Mouse (Mus musculus): ENCODE measurements around the gene Irf2bp2.
A peak's percentile ranks its signal among the peaks of the same experiment; 100 is the strongest.
"Not testable (repeated sequence)": the region's sequence is repeated elsewhere in the genome, so short reads cannot be mapped to it uniquely, and the experiment has no call there.

The Irf2bp2 gene

DNA sequence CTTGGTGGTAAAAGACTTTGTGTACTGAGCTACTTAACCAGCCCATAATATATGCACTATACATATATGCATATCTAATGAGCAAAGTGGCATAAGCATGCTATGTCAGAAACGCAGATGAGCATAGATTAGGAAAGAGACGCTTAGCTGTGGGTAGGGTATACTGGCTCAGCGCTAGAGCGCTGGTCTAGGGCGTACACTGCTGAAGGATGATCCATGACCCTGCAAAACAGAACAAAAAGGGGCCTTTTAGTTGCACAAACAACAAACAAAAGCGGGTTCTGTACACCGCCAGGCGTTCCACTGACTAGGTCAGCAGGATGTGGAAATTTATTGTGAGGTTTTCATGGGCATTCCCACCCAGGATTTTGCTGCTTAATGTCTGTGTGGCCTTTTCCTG is 8.9 kb upstream of the Irf2bp2 start:
- DNase-seq (ENCODE audit: low spot score) = no peak

DNA sequence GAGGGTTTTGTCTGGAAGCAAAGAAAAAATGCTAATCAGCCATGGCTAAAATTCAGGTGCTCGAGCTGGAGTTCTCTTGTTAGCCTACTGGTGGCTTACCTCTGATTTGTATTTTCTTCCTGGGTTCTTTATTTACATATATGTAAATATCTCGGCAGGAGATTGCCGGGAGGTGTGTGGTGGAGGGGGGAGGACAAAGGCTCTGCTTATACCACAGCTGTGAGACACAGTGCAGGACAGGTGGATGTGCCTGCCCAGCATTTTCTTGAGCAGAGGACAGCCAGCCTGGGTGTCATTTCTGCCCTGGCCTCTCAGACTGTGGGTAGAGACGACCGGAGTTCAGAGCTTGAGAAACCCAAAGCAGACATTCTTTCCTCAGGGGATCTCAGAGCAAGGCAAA is 7.5 kb upstream of the Irf2bp2 start:
- DNase-seq (ENCODE audit: low spot score) = no peak

- DNase-seq (ENCODE audit: low spot score) = no peak
Measured at GRCm38 (mm10) chr8:126600816-126601243, 7.0 kb upstream of the Irf2bp2 start.

- not testable (repeated sequence) for DNase-seq (ENCODE audit: low spot score)
Measured at GRCm38 (mm10) chr8:126600388-126600787, 6.6 kb upstream of the Irf2bp2 start.

DNA sequence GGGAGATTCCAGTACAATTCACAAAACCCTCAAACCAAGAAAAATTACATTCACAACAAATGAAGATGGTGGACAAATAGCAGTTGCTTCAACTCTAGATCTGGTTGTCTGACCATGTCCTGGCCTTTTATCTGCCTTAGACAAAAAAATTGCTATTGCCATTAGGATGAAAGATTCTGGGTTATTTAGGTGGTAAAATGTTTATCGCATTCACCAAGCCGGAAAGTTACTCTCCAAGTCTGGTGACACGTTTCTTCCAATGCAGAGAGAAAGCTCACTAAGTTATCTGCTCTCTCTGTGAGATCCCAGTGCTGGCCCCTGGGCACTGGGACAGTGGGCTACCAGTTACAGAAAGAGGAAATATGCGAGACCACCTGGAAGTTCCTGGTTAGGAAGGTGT is 5.5 kb upstream of the Irf2bp2 start:
- DNase-seq (ENCODE audit: low spot score) = no peak

- DNase-seq (ENCODE audit: low spot score) = no peak
Measured at GRCm38 (mm10) chr8:126598218-126598617, 4.4 kb upstream of the Irf2bp2 start.

- DNase-seq (ENCODE audit: low spot score) = no peak
Measured at GRCm38 (mm10) chr8:126596721-126597120, 2.9 kb upstream of the Irf2bp2 start.

DNA sequence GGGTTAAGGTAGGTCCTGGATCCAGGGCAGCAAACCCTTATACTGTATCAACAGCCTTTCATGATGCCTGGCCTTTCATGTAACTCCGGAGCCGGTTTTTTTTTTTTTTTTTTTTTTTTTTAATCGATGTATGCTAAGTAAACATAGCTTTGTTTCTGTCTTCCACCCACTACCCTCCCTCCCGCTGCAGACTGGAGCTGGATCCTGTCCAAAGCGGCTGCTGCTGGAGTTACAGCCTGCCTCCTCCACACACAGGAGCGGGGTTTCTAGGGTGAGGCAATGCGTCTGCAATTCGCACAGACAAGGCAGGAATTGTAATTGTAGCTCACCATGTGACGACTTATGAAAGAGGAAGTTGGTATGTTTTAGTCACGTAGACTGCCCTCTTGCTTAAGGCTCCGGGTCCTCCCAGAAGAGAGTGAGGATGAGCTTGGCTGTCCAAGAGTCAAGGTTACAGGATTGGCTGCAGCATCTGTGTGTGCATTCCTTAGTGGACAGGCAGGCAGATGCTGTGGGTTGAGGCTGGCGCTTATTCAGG is 2.4 kb upstream of the Irf2bp2 start:
- peak; percentile 90 for DNase-seq (ENCODE audit: low spot score)

- DNase-seq (ENCODE audit: low spot score) = peak; percentile 53
Measured at GRCm38 (mm10) chr8:126595204-126596061, 1.6 kb upstream of the Irf2bp2 start.

DNA sequence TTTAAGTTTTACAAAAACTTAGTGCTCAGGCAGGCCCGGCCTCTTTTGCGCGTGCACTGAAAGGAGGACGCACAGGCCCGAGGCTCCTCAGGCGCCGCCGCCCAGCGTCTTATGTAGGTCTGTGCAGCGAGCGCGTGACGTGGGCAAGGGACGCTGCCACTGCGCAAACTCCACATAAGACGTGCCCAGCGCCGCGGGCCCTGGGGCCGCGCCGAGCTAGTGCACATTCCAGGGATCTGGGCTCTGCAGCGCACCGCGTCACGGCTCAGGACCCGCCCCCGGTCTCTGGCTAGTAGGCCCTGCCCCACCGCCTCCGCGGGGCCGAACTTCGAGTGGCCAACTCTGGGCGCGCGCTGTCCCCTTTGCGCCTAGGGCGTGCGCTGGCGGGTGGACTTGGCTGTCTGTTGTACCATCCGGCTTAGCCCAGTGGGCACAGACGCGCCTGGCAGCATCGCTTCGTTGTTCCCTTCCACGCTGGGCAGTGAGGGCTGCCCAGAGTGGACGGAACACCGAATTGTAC is 755 bp upstream of the Irf2bp2 start:
- DNase-seq (ENCODE audit: low spot score) = peak; percentile 99

DNA sequence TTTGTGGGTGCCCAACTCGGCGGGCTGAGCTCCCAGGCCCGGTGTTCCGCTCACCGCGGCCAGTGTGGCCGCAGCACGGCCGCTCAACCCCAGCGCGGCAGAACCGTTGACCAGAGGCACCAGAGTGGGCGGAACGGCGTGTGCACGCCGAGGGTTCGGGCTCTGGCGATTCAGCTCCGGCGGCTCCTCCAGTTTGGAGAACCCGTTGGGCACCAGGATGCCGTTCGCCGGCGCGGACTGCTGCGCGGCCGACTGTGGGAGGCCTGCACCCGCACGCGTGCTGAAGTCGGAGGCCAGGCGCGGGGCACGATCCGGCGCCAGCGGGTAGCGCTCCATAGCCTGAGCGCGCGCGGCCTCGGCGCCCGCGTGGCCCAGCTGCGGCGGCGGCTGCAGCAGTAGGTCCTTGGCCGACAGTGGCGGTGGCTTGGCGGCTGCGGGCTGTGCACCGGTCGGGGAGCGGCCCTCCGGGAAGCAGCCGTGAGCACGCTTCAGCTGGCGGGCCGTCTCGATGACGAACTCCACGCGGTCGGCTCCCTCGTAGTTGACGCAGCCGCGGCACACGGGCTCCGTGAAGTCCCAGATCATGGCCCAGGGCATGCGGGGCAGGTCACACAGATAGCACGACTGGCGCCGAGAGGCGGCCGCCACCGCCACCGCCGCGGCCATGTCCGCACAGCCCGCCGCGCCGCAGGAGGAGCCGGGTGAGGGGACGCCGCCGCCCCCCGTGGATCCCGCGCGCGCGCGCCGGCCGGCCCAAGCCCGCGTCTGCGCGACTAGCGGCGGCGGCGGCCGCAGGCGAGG is 815 bp downstream of the Irf2bp2 start:
- DNase-seq (ENCODE audit: low spot score) = no peak

DNA sequence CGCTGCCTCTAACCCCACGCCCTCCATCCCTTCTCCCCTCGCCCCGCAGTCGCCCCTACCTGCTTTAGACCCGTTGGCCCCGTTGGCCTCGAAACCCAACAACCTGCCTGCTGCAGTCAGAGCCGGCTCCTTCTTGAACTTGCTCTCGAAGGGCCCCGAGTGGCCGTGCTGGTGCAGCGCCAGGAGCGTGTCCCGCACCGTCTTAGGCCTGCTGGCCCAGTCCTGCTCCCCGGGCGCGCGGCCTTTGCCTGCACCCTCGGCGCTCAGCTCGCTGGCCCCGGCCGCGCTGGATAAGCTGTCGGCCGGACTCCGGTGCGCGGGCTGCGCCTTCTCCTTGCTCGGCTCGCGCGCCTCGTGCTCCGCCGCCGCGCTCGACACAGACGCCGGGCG is 1.4 kb downstream of the Irf2bp2 start:
- no peak for DNase-seq (ENCODE audit: low spot score)

DNA sequence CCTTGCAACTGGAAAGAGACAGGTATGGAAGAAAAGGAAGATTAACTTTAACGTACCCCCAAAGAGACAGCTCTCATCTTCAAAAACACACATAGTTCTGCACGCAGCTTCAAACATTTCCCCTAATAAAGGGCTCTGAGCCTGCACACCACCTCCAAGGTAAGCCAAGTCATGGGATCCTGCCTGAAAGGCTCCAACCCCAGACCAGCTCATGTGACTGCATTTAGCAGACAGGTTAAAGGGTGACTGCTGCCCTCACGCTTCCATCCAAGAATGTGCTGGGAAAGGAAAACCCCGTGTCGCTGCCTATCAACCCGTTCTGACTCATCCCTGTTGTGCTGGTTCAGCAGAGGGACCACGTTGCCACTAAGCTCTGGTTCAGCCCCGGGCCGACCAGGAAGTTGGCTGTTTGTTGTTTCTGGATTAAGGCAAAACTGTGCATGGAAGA is 1.9 kb downstream of the Irf2bp2 start:
- peak; percentile 56 for DNase-seq (ENCODE audit: low spot score)

DNA sequence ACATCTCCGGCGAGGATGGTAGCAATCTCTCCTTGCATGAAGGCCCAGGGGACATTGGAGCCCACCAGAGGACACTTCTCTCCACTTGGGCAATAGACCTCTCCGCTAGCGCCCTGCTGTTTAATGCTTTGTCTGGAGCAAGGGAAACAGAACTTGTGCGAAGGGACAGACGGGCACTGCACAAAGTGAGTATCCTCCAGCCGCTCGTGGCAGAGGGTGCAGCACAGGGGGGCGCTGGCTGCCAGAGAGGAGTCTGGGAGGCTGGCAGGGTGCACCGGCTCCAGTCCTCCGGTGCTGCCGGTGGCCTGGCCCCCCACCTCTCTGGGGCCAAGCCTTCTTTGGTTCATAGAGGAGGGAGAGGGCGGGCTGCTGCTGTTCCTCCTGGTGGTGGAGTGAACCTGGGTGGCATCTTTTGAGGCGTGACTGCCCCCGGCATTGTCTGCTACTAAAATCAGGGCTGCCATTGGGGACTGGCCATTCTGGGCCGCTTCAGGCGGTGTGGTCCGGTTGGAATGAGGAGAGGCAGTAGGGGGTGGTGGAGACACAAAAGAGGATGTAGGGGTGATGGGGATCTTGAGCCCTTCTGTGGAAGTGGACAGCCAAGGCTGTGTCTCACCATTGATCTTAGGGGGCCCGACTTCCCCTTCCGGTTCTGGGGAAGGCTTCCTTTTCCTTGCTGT is 2.5 kb downstream of the Irf2bp2 start:
- DNase-seq (ENCODE audit: low spot score) = peak; percentile 49

DNA sequence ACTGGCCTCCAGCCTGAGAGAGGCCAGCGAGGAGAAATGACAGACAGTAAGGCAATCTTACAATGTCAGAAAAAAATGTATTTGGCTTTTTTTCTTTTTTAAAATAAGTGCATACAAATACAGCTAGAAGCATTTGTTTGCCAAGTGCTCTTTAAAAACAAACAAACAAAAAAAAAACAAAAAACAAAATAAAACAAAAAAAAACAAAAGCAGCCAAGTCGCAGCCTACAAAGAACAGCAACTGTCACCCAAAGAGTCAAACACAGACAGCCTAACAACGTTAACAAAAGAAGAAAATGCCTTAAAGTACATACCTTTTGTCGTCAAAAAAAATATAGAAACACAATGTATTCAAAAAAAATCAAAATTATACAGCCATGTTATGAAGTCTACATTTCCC is 3.2 kb downstream of the Irf2bp2 start:
- DNase-seq (ENCODE audit: low spot score) = no peak

DNA sequence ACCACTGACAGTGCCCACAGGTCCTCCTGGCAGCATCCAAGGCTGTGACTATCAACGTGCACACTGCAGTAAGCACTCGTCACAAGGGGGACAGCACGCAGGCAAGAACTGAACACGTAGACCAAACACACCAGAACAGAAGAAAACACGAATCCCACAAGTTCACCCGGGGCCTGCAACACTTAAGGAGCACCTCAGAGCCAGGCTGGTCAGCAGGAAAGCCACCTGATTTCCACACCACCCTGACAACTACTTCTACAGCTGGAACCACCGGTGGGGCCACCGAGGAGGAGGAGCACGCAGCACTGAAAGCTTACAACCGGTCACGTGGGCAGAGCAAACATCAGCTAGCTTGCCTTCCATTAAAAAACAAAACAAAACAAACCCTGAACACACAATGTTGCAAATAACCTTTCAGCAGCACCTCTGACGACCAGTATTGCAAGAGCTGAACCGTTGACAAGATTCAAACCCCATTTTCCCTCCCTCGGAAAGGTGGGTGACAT is 3.7 kb downstream of the Irf2bp2 start:
- no peak for DNase-seq (ENCODE audit: low spot score)

DNA sequence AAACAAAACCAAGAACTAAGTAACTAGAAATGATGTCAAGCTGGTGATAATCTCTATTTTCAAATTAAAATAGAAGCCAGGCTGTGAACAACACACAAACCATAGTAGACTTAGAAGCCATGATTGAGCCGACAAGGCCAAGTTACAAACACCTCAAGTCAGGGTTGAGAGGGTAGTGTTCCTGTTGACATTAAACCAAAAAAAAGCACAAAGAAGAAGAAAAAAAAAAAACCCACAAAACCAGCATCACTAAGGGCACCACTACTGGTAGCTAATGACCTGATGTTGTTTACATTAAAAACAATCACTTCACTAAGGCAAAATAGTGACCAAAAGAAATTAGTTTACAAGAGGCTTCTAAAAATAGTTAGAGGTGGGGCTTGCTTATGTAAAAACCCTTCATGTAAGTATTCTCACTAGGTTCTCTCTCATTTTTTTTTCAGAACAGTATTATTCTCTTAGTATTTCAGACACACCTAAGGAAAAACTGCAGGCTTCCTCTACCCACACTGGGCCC is 4.2 kb downstream of the Irf2bp2 start:
- no peak for DNase-seq (ENCODE audit: low spot score)

GRCm38 (mm10) chr8:126588636-126589506 is 4.9 kb downstream of the Irf2bp2 start:
- DNase-seq (ENCODE audit: low spot score) = no peak

DNA sequence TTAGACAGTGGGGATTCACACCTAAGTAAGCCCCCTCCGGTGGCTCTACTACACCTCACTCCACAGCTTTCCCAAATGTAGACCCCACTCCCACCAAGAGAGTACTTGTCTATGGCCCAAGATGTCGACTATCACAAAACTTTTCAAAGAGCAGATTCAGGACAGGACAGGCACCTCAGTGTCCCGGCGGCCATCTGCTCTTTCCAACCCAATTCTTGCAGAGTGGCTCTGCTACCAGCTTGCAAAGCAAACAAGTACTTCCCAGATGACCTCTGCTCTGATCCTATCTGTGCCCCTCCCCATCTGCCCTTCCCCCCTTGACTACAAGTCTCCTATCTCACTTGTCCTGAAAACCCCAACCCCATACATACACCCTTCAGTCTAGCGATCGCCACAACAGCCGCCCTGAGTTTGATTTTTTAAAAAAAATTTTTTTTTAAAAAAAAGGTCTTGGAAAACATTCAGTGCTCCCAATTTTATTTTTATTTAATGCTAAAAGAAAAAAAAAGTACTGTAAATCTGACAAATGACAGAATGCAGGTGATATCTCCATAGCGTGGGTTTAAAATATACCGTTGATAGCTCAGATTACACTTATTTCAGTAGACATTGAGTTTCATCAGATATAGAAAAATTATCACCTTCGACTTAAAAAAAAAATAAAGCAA is 5.8 kb downstream of the Irf2bp2 start:
- DNase-seq (ENCODE audit: low spot score) = no peak
